Mouse (Mus musculus): Measurements from ENCODE around the gene Scfd2.

DNA sequence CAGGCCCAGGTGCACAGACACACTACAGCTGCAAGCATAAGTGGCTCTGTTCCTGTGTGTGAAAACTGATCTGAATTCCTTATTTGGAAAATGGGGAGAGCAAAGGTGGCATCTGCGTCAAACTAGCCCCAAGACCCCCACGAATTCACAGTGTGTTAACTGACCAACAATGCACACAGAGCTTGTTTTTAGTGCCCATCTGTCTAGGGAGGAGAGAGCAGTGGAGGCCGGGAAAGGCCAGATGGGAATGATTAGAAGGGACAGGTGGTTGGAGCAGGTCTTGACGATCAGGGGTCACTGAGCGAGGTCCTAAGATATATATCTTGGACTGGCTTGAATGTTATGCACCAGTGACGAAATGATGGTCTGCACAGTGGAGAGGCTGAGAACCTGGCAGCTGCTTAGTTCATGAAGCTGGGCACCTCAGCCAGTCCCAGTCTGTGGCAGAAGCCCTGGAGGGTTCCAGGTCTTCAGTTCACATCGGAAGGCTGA is 375.7 kb downstream of the Scfd2 start:
- TF ChIP-seq CTCF (IDR thresholded peaks at IDR 0.05; ENCODE audit: low read depth): no peak
- TF ChIP-seq EP300 (optimal IDR thresholded peaks at IDR 0.05): no peak

Measured in stomach, postnatal 0 days (tissue).